Mouse (Mus musculus) intestine, postnatal 0 days (tissue): ENCODE measurements around the gene Man1b1. TPM values are rescaled to one million over a fixed set of nuclear protein-coding genes. Genes with fewer than 3 reads are reported as not detected.

ENCODE experiments used
- ATAC-seq: fragments of 200-750 bp; cut with Nextera tagmentation; 2 replicates; pipeline ENCODE4 v1.8.0; 2017; ENCODE audit warnings: mild to moderate bottlenecking, moderate TSS enrichment, moderate library complexity
- H3K27ac ChIP-seq: fragments of 300-500 bp; sonication (generic); 2 replicates; pipeline ENCODE4 v1.5.1; 2014; ENCODE audit warnings: mild to moderate bottlenecking, low read depth, low read length, moderate library complexity
- H3K27me3 ChIP-seq: fragments of 300-500 bp; sonication (generic); replicated peaks from 2 replicates; pipeline ENCODE4 v1.6.1; 2014; ENCODE audit warnings: low read length, mixed read lengths; ENCODE audit not compliant: control insufficient read depth, insufficient read depth
- H3K36me3 ChIP-seq: fragments of 300-500 bp; sonication (generic); 2 replicates; pipeline ENCODE4 v1.6.1; 2014; ENCODE audit warnings: mild to moderate bottlenecking, moderate library complexity; ENCODE audit not compliant: control insufficient read depth, insufficient read depth
- H3K4me1 ChIP-seq: fragments of 300-500 bp; sonication (generic); replicated peaks from 2 replicates; pipeline ENCODE4 v1.6.1; 2014; ENCODE audit warnings: antibody characterized with exemption, low read length, mixed read lengths; ENCODE audit not compliant: control insufficient read depth, insufficient read depth
- H3K4me2 ChIP-seq: fragments of 300-500 bp; sonication (generic); replicated peaks from 2 replicates; pipeline ENCODE4 v1.6.1; 2014; ENCODE audit warnings: low read depth, mild to moderate bottlenecking, moderate library complexity
- H3K4me3 ChIP-seq: fragments of 300-500 bp; sonication (generic); 2 replicates; pipeline ENCODE4 v1.5.1; 2014; ENCODE audit warnings: low read depth, low read length
- H3K9ac ChIP-seq: fragments of 300-500 bp; sonication (generic); 2 replicates; pipeline ENCODE4 v1.6.1; 2014; ENCODE audit warnings: mild to moderate bottlenecking, low read depth, low read length
- H3K9me3 ChIP-seq: fragments of 300-500 bp; sonication (generic); 2 replicates; pipeline ENCODE4 v1.6.1; 2016; ENCODE audit warnings: mixed run types; ENCODE audit not compliant: control insufficient read depth
- CTCF ChIP-seq: sonication (generic); IDR thresholded peaks from 2 replicates; pipeline ENCODE4 v1.5.1; 2016; ENCODE audit warnings: low read depth, mild to moderate bottlenecking, control low read depth, antibody characterized with exemption, moderate library complexity
- WGBS: fragments of 180-500 bp; shearing (Covaris S2); extraction: QIAGEN DNeasy Blood & Tissue Kit; methylation state at CpG from one replicate; pipeline ENCODE4 v1.1.7; 2014; 5-methylcytosine and 5-hydroxymethylcytosine counted together
- polyA plus RNA-seq: library from polyadenylated mRNA; unstranded; fragments of >200 nt; fragmentation: Nextera tagmentation; extraction: Ambion mirVana; gene quantifications from 2 replicates; pipeline ENCODE4 v1.2.1, GENCODE M21; 2015

The Man1b1 gene
- polyA plus RNA-seq, 1 experiment from 2014 or later, result 44.7 TPM

- ATAC-seq, result no peak
- peaks cover 16% of the 10 kb centered on the region for H3K36me3 ChIP-seq
- TF ChIP-seq CTCF, result 0 out of 2 replicates have a peak, but pooled peaks have one; percentile 28
- no peak overlapping the region for H3K9ac ChIP-seq
- no peak overlapping the region for H3K27ac ChIP-seq
- no peak overlapping the region for H3K4me2 ChIP-seq
- peaks cover 45% of the 10 kb centered on the region for H3K27me3 ChIP-seq
- no peak overlapping the region for H3K4me3 ChIP-seq
- H3K4me1 ChIP-seq, result peaks cover 19% of the 10 kb centered on the region; the same call in 1 of the 2 replicates
- 85% methylated on average over 7 of the region's 7 CpGs for WGBS
- H3K9me3 ChIP-seq, result no peaks in the 10 kb centered on the region
Observed at GRCm38 (mm10) chr2:25288734-25289345, 43.3 kb upstream of the Man1b1 start.

- no peak for TF ChIP-seq CTCF
- H3K27me3 ChIP-seq, result peaks cover 46% of the 10 kb centered on the region
- peak within 1 kb of the TSS; percentile 75 for H3K4me2 ChIP-seq
- WGBS, result 8% methylated on average over 11 of the region's 11 CpGs
- no peak for ATAC-seq
- no peak within 1 kb of the TSS; the same call in 1 of the 2 replicates for H3K27ac ChIP-seq
- H3K4me3 ChIP-seq, result peak within 1 kb of the TSS; percentile 42
- H3K4me1 ChIP-seq, result peaks cover 19% of the 10 kb centered on the region; the same call in 1 of the 2 replicates
- 0 out of 2 replicates have a peak within 1 kb of the TSS, but pooled peaks have one; percentile 17 for H3K9ac ChIP-seq
- H3K9me3 ChIP-seq, result no peaks in the 10 kb centered on the region
- peaks cover 8% of the 10 kb centered on the region; the same call in 1 of the 2 replicates for H3K36me3 ChIP-seq
Observed at GRCm38 (mm10) chr2:25289651-25290050, 42.5 kb upstream of the Man1b1 start, which contains the start of gene Lrrc26. Gene Lrrc26, plus strand, starts transcription at chr2:25289915.

GRCm38 (mm10) chr2:25290101-25290815, 41.9 kb upstream of the Man1b1 start:
- H3K36me3 ChIP-seq, result peaks cover 2% of the 10 kb centered on the region; the same call in 1 of the 2 replicates
- TF ChIP-seq CTCF, result no peak
- H3K4me2 ChIP-seq, result peak overlapping the region; percentile 75
- peaks cover 19% of the 10 kb centered on the region; the same call in 1 of the 2 replicates for H3K4me1 ChIP-seq
- 2% methylated on average over 54 of the region's 54 CpGs for WGBS
- peak overlapping the region; percentile 42 for H3K4me3 ChIP-seq
- no peak for ATAC-seq
- peaks cover 46% of the 10 kb centered on the region for H3K27me3 ChIP-seq
- no peaks in the 10 kb centered on the region for H3K9me3 ChIP-seq
- 0 out of 2 replicates have a peak overlapping the region, but pooled peaks have one; percentile 17 for H3K9ac ChIP-seq
- no peak overlapping the region for H3K27ac ChIP-seq

GRCm38 (mm10) chr2:25290816-25291130, 41.4 kb upstream of the Man1b1 start:
- Histone ChIP-seq H3K36me3 (no peaks in the 10 kb centered on the region; the same call in 1 of the 2 replicates), H3K9ac (no peak overlapping the region), H3K9me3 (no peaks in the 10 kb centered on the region), H3K4me2 (peak overlapping the region; percentile 75), H3K4me1 (peaks cover 16% of the 10 kb centered on the region; the same call in 1 of the 2 replicates), H3K27me3 (peaks cover 46% of the 10 kb centered on the region), H3K27ac (no peak overlapping the region), H3K4me3 (peak overlapping the region; percentile 42)
- no peak for TF ChIP-seq CTCF
- under 1% methylated on average over 18 of the region's 18 CpGs for WGBS
- no peak for ATAC-seq

GRCm38 (mm10) chr2:25291184-25292053, 40.7 kb upstream of the Man1b1 start:
- Histone ChIP-seq H3K9ac (no peak overlapping the region), H3K27me3 (peaks cover 46% of the 10 kb centered on the region), H3K4me1 (peaks cover 11% of the 10 kb centered on the region; the same call in 1 of the 2 replicates), H3K4me2 (peak overlapping the region; percentile 75), H3K36me3 (no peaks in the 10 kb centered on the region; the same call in 1 of the 2 replicates), H3K4me3 (peak overlapping the region; percentile 42), H3K27ac (no peak overlapping the region), H3K9me3 (no peaks in the 10 kb centered on the region)
- WGBS, result 8% methylated on average over 27 of the region's 32 CpGs
- no peak for ATAC-seq
- no peak; the same call in 1 of the 2 replicates for TF ChIP-seq CTCF
